Mouse (Mus musculus): Measurements from ENCODE around the gene Tex29.

GRCm38 (mm10) chr8:11885881-11886699 is 45.8 kb downstream of the Tex29 start:
- no peak for TF ChIP-seq CTCF (IDR thresholded peaks at IDR 0.05; ENCODE audit: low read depth)
- TF ChIP-seq EP300 (IDR thresholded peaks at IDR 0.05; ENCODE audit: low read depth): no peak
